Mouse (Mus musculus): ENCODE measurements around the gene Psen2. TPM values are rescaled to one million over a fixed set of nuclear protein-coding genes. Genes with fewer than 3 reads are reported as not detected.

The Psen2 gene
- polyA plus RNA-seq, 1 experiment from 2014 or later: 18.8 TPM

- Histone ChIP-seq H3K4me2 (ENCODE audit: low read depth, low read length) (no peak overlapping the region), H3K9me3 (ENCODE audit: control insufficient read depth, low read length) (no peaks in the 10 kb centered on the region), H3K4me1 (ENCODE audit: control insufficient read depth, insufficient read depth, low read length) (peaks cover 14% of the 10 kb centered on the region), H3K27ac (replicated peaks; ENCODE audit: low read depth, low read length) (peak overlapping the region; percentile 5; the same call in 1 of the 2 replicates), H3K9ac (ENCODE audit: low read depth, low read length) (no peak overlapping the region), H3K4me3 (ENCODE audit: low read depth, low read length) (no peak overlapping the region), H3K36me3 (ENCODE audit: control insufficient read depth, insufficient read depth, low read length) (no peaks in the 10 kb centered on the region), H3K27me3 (replicated peaks; ENCODE audit: control insufficient read depth, insufficient read depth, low read length) (no peaks in the 10 kb centered on the region)
- DNase-seq (ENCODE audit: low spot score) (peak; percentile 71), ATAC-seq (ENCODE audit: low read depth) (peak; percentile 60; the same call in 1 of the 2 replicates)
- 33% methylated on average over 15 of the region's 15 CpGs for WGBS
Measured at GRCm38 (mm10) chr1:180286081-180286831, 23.0 kb upstream of the Psen2 start.

GRCm38 (mm10) chr1:180283813-180284768 is 20.9 kb upstream of the Psen2 start:
- peak overlapping the region; percentile 28; the same call in 1 of the 2 replicates for H3K27ac ChIP-seq (replicated peaks; ENCODE audit: low read depth, low read length)
- H3K9me3 ChIP-seq (ENCODE audit: control insufficient read depth, low read length): no peaks in the 10 kb centered on the region
- 15% methylated on average over 15 of the region's 16 CpGs for WGBS

GRCm38 (mm10) chr1:180282581-180282980 is 19.3 kb upstream of the Psen2 start:
- no peak overlapping the region for H3K4me2 ChIP-seq (ENCODE audit: low read depth, low read length)
- H3K27ac ChIP-seq (replicated peaks; ENCODE audit: low read depth, low read length): no peak overlapping the region
- no peaks in the 10 kb centered on the region for H3K36me3 ChIP-seq (ENCODE audit: control insufficient read depth, insufficient read depth, low read length)
- H3K9me3 ChIP-seq (ENCODE audit: control insufficient read depth, low read length): no peaks in the 10 kb centered on the region
- DNase-seq (ENCODE audit: low spot score) (peak; percentile 53), ATAC-seq (ENCODE audit: low read depth) (no peak)
- H3K4me1 ChIP-seq (ENCODE audit: control insufficient read depth, insufficient read depth, low read length): peaks cover 24% of the 10 kb centered on the region
- H3K4me3 ChIP-seq (ENCODE audit: low read depth, low read length): no peak overlapping the region
- WGBS: 25% methylated on average over 6 of the region's 6 CpGs
- no peak overlapping the region for H3K9ac ChIP-seq (ENCODE audit: low read depth, low read length)
- H3K27me3 ChIP-seq (replicated peaks; ENCODE audit: control insufficient read depth, insufficient read depth, low read length): no peaks in the 10 kb centered on the region

More at GRCm38 (mm10) chr1:180283813-180284768, 20.9 kb upstream of the Psen2 start:
- peaks cover 23% of the 10 kb centered on the region for H3K4me1 ChIP-seq (ENCODE audit: control insufficient read depth, insufficient read depth, low read length)
- ATAC-seq (ENCODE audit: low read depth): peak; percentile 74
- H3K4me3 ChIP-seq (ENCODE audit: low read depth, low read length): no peak overlapping the region
- peak overlapping the region; percentile 22; the same call in 1 of the 2 replicates for H3K4me2 ChIP-seq (ENCODE audit: low read depth, low read length)
- H3K27me3 ChIP-seq (replicated peaks; ENCODE audit: control insufficient read depth, insufficient read depth, low read length): no peaks in the 10 kb centered on the region
- H3K36me3 ChIP-seq (ENCODE audit: control insufficient read depth, insufficient read depth, low read length): no peaks in the 10 kb centered on the region
- 0 out of 2 replicates have a peak overlapping the region, but pooled peaks have one; percentile 11 for H3K9ac ChIP-seq (ENCODE audit: low read depth, low read length)
- peak; percentile 89 for DNase-seq (ENCODE audit: low spot score)

- Histone ChIP-seq H3K36me3 (ENCODE audit: control insufficient read depth, insufficient read depth, low read length) (no peaks in the 10 kb centered on the region), H3K9ac (ENCODE audit: low read depth, low read length) (no peak overlapping the region), H3K4me2 (ENCODE audit: low read depth, low read length) (peak overlapping the region; percentile 4; the same call in 1 of the 2 replicates), H3K4me3 (ENCODE audit: low read depth, low read length) (no peak overlapping the region), H3K9me3 (ENCODE audit: control insufficient read depth, low read length) (0 out of 2 replicates have a peak, but pooled peaks cover 6% of the 10 kb centered on the region), H3K27ac (replicated peaks; ENCODE audit: low read depth, low read length) (no peak overlapping the region), H3K4me1 (ENCODE audit: control insufficient read depth, insufficient read depth, low read length) (peaks cover 21% of the 10 kb centered on the region), H3K27me3 (replicated peaks; ENCODE audit: control insufficient read depth, insufficient read depth, low read length) (no peaks in the 10 kb centered on the region)
- peak; percentile 91 for DNase-seq (ENCODE audit: low spot score)
- peak; percentile 71 for ATAC-seq (ENCODE audit: low read depth)
- WGBS: 19% methylated on average over 7 of the region's 7 CpGs
Measured at GRCm38 (mm10) chr1:180279648-180280047, 16.4 kb upstream of the Psen2 start.

- 0 out of 2 replicates have a peak, but pooled peaks cover 6% of the 10 kb centered on the region for H3K9me3 ChIP-seq (ENCODE audit: control insufficient read depth, low read length)
- no peak overlapping the region for H3K9ac ChIP-seq (ENCODE audit: low read depth, low read length)
- no peaks in the 10 kb centered on the region for H3K36me3 ChIP-seq (ENCODE audit: control insufficient read depth, insufficient read depth, low read length)
- no peak overlapping the region for H3K4me2 ChIP-seq (ENCODE audit: low read depth, low read length)
- 53% methylated on average over 9 of the region's 9 CpGs for WGBS
- DNase-seq (ENCODE audit: low spot score): peak; percentile 43
- peaks cover 10% of the 10 kb centered on the region; the same call in 1 of the 2 replicates for H3K4me1 ChIP-seq (ENCODE audit: control insufficient read depth, insufficient read depth, low read length)
- H3K27me3 ChIP-seq (replicated peaks; ENCODE audit: control insufficient read depth, insufficient read depth, low read length): no peaks in the 10 kb centered on the region
- no peak overlapping the region for H3K27ac ChIP-seq (replicated peaks; ENCODE audit: low read depth, low read length)
- no peak for ATAC-seq (ENCODE audit: low read depth)
- no peak overlapping the region for H3K4me3 ChIP-seq (ENCODE audit: low read depth, low read length)
Measured at GRCm38 (mm10) chr1:180277563-180277962, 14.3 kb upstream of the Psen2 start.

GRCm38 (mm10) chr1:180274725-180275308 is 11.6 kb upstream of the Psen2 start:
- Histone ChIP-seq H3K4me3 (ENCODE audit: low read depth, low read length) (no peak overlapping the region), H3K27me3 (replicated peaks; ENCODE audit: control insufficient read depth, insufficient read depth, low read length) (no peaks in the 10 kb centered on the region), H3K4me2 (ENCODE audit: low read depth, low read length) (no peak overlapping the region), H3K9me3 (ENCODE audit: control insufficient read depth, low read length) (0 out of 2 replicates have a peak, but pooled peaks cover 6% of the 10 kb centered on the region), H3K36me3 (ENCODE audit: control insufficient read depth, insufficient read depth, low read length) (no peaks in the 10 kb centered on the region), H3K9ac (ENCODE audit: low read depth, low read length) (no peak overlapping the region), H3K27ac (replicated peaks; ENCODE audit: low read depth, low read length) (no peak overlapping the region), H3K4me1 (ENCODE audit: control insufficient read depth, insufficient read depth, low read length) (peaks cover 6% of the 10 kb centered on the region; the same call in 1 of the 2 replicates)
- 66% methylated on average over 10 of the region's 10 CpGs for WGBS
- ATAC-seq (ENCODE audit: low read depth) (peak; percentile 72; the same call in 1 of the 2 replicates), DNase-seq (ENCODE audit: low spot score) (peak; percentile 59)

GRCm38 (mm10) chr1:180269033-180269432 is 5.8 kb upstream of the Psen2 start:
- no peak for ATAC-seq (ENCODE audit: low read depth)
- no peak overlapping the region for H3K4me3 ChIP-seq (ENCODE audit: low read depth, low read length)
- no peak for DNase-seq (ENCODE audit: low spot score)
- no peak overlapping the region for H3K4me2 ChIP-seq (ENCODE audit: low read depth, low read length)
- no peaks in the 10 kb centered on the region for H3K27me3 ChIP-seq (replicated peaks; ENCODE audit: control insufficient read depth, insufficient read depth, low read length)
- no peaks in the 10 kb centered on the region for H3K9me3 ChIP-seq (ENCODE audit: control insufficient read depth, low read length)
- no peaks in the 10 kb centered on the region for H3K4me1 ChIP-seq (ENCODE audit: control insufficient read depth, insufficient read depth, low read length)
- no peak overlapping the region for H3K9ac ChIP-seq (ENCODE audit: low read depth, low read length)
- WGBS: 80% methylated on average over 2 of the region's 2 CpGs
- H3K27ac ChIP-seq (replicated peaks; ENCODE audit: low read depth, low read length): no peak overlapping the region
- H3K36me3 ChIP-seq (ENCODE audit: control insufficient read depth, insufficient read depth, low read length): no peaks in the 10 kb centered on the region
